Mouse (Mus musculus): ENCODE measurements at regions not wholly inside any gene's neighbourhood (a gene's known extent, or its start where the extent isn't known, plus 50 kb on each side); places are given as distances from the start of the nearest gene placed in this dataset.
"Not testable (repeated sequence)": the region's sequence is repeated elsewhere in the genome, so short reads cannot be mapped to it uniquely, and the experiment has no call there.

DNA sequence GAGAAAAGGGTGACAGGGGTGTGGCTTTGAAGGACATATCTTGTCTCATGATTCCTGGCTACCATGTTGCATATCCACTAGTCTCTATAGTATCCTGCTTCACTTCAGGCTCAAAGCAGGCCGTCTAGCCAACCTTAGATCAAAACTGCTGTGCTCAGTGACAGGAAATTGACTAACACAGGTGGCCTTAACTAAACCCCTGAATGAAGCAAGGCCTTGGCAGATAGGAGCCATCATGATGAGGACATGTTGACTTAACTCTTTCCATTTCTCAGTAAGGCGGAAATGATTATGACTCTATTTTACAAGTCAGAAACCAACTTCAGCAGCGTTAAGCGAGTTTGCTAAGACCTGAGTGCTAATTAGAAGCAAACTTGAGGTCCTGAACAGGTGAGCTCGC is 143.2 kb upstream of the Hes1 start:
- ATAC-seq: no peak

DNA sequence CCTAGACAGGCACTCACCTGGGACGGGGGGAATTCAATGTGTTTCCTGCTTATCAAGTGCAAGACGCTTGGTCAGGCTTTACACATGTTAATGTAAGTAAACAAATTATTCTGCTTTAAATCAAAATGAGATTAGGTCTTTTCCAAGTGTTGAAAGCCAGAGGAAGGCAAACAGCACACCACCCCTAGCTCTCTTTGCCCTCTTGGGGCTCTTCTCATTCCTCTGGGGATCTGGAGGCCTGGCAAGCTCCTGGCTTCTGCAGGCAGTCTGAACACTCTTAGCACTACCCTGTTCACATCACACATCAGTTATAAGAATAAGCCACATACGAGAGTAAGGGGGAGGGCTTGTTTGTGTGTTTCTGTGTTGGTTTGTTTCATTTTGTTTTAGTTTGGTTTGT is 142.8 kb upstream of the Hes1 start:
- no peak for ATAC-seq

DNA sequence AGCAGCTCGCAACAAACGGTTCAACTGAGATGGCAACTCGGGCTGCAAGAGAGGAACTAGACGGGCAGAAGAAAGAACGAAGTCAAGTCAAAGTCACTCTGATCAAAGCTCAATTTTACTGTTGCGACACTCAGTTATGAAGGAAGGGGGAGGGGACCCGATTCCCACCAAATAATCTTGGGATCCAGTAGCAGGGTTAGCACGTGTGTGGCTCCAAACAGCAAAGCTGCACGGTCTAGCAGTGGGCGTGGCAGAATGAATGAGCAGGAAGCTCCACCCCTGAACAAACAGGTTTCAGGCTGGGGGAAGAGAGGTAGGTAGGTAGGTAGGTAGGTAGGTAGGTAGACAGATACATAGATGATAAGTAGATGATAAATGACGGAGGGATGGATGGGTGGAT is 136.9 kb upstream of the Hes1 start:
- not testable (repeated sequence) for ATAC-seq

DNA sequence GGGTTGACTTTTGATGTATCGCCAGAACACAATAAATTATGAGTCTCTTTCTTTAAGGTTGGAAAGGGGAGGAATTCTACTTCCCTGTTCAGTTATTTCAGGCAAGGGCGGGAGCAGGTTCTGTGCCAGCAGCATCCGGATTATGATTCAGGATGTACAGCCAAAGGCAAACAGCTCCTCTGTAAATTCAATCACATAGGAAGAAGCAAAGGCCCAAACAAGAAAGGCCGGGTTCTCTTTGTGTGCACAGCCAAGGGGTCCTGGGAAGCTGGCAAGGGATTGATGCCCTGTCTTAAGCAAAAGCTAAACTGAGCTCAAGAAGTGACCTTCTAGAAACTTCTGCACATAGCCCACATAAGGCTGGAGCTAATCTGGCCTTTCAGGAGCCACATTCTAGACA is 135.9 kb upstream of the Hes1 start:
- no peak for ATAC-seq

DNA sequence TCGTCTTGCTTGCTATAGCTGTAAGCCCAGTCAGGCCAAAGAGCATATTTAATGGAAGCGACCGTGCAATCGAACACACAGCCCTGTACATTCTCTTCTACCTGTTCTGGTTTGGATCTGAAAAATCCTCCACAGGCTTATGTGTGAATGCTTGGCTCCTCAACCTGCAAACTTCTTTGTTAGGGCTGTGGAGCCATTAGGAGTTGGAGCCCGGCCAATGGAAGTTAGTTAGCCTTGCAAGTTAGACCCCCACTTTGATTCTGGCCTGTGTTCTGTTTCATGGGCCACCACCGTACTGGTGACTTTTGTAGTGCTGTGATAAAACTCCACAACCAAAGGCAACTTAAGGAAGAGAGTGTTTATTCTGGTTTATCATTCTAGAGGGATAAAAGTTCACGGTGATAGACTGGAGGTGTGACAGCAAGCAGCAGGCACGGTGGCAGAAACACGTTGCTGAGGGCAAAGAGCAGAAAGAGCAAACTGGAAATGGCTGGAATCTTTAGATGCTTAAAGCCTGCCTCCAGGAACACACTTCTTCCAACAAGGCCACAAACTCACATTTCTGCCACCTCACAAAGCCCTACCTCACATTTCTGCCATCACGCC is 132.3 kb upstream of the Hes1 start:
- no peak for ATAC-seq

DNA sequence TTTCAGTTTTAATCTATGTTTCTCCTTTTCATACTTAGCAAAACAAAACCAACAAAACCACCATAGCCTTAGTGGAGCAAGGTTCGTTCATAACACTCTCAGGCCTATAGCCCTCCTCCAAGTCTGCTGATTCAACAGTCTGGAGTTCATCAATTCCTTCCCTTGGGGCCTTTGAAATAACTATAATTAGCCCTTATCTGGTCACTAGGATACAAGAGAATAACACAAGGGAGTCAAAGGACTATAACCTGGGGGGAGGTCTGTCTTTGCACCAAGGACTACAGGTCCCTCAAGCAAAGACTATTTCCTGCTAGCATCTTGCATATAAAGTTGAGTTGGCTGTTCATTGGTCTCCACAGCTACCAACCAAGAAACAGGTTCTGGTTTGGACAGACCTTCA is 129.5 kb upstream of the Hes1 start:
- ATAC-seq: no peak

DNA sequence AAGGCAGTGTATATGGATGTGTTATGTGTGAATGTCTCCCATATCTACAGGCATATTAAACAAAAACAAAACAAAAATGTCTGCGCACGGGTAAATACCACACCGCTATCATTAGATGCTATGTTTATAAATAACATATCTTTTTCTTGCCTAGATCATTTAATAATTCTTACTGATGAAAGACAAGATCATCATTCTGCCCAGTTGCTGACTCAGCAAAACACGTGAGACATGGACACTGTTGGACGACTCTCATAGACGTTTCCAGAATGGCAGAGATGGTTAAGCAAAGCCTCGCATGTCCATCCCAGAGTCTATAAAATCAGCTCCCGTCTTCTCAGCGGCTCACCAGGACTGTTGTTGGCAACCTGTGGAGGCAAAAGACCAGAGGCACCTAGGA is 125.5 kb upstream of the Hes1 start:
- ATAC-seq: no peak

DNA sequence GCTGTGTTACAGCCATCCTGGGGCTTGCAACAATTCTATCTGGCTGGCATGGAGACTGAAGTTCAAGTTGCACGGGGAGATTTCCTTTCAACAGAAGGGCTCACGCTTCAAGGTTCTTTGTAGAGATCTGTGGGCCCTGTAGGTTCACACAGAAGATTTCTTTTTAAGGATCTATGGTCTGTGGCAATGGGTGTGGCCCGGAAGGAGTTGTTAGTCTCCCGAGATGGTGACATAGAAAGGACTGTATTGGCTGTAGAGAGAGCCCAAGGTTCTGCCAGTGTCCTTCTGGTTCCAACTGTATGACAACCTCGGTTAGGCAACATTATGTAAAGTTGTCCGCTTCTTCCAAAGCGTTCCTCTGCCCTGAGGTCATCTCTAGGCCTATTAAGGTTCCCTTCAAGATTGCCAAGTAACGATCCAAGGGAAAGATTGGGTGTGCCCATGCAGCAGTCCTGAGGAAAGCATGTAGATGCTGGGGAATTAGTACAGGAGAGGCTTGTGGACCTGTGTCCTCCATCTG is 124.8 kb upstream of the Hes1 start:
- no peak for ATAC-seq

DNA sequence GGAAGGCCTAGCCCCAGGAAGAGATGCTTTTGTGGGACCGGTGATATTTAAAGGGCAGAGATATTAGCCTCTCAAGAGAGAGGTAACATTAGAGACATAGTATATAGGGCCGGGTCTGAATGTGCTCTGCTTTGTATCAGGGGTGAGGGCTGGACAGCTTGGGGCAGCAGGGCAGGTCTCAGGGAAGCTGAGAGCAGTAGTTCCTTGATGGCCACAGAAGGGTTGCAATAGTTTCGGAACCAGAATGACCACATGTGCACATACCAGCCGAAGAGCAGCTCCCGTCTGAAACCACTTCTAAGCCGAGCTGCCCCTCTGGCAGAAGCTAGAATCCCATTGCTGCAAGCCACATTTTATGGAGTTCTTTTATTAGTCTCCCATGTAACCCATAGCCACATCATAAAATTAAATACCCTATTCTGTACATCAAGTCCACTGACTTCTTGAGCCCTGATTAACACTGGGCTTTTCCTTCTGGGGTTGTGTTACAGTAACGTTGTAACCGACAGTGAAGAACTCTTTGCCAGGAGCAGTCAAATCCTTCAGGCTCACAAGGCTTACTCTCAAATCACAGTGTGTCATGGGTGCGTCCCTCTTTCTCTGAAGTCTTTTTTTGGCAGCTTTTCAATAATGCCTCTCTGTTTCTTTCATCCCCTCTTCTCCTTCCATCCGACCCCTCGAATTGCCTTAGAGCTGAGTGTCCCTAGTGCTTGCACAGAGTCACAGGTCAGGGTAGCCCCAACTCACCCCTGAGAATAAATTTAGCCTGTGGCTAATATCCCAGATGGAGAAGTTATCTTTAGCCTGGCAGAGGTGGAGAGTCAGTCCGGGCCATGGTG is 124.1 kb upstream of the Hes1 start:
- no peak for ATAC-seq

DNA sequence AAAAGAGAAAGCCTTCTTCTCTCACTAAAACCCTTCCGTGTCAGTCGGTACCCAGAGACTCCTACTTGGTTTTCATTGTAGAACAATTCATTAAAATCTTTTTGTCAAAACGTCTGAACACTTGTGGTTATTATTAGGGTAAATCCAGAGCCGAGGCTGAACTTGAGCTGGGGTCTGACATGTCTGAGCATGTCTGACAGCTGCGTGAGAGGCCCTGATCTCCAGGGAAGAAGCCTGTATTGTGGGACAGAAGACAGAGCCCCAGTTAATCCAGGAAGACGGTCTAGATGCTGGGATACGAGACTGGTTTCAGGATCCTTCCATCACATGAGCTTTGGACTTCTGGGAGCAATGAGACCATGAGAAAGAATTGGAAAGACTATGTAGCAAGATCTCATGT is 122.1 kb upstream of the Hes1 start:
- ATAC-seq: no peak

DNA sequence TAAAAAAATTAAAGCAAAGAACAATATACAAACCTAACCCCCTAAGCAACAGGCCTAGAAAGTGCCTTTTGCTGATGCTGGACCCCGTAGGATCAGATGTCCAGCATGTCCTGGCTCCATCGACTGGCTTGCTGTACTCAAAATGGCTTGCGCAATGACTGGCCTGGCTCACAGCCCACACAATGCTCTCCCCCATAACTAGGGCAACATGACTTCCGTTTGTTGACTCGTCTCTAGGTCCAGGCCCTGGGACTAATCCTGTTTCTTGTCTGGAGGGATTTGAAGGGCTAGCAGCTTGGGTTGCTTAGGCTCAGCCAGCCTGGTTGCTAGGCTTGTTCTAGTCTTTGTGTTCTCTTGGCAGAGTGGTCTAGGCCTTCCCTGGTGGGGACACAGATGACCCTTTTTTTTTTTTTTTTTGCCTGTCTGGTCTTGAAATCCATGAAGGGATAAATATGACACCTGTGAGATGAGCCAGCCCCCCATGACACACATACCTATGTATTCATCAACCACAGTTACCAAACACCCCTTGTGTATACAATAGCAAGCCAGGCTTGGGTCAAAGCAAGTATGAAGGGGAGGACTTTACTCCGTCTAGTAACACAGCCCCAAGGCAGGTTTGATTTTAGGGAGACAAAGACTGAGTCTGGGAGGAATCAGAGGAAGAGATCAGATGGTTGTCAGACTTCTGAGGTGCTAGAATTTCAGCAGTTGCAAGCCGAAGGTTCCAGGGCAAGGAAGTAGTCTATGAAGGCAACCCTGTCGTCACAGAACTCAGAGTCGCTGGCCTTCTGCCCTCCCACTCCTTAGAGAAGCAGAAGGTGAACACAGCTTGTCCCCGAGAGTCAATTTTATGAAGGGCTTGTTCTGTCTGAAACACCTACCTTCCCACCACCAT is 120.0 kb upstream of the Hes1 start:
- ATAC-seq: no peak

DNA sequence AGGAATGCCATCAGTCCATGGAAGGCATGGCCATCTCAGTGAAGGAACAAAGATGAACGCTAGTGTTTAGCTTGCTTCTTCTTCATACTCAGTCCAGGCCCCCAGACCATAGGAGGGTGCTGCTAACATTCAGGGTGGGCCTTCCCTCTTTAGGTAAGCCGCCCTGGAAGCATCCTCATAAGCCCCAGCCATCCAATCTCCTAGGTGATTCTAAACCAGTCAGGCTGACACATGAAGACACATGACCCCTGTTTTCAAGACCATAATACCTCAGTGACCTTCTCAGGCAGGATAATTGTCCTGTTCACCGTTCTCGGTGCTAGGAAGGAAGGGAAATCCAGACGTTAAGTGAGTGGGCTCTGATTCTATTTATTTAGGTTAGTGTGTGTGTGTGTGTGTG is 119.2 kb upstream of the Hes1 start:
- ATAC-seq: no peak

DNA sequence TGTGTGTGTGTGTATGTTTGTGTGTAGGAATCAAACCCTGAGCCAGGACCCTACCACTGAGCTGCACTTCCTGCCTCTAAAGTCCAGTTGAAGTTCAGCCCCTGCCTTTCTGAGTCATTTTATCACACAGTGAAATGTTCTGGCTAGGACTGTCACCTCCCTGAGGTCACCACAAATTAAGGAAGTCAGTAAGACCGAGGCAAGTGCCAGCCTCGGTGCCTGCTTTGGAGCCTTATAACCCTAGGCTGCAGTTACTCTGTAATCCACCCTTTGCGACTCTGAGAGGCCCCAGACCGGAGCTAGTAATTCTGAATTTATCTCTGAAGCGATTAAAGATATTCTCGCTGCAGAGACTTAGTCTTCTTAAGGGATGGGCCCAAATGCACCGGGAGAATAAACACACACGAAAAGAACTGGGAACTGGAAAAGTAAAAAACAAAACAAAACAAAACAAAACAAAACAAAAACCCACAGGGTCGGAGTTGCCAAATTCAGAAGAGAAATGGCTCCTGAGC is 118.8 kb upstream of the Hes1 start:
- ATAC-seq: no peak

DNA sequence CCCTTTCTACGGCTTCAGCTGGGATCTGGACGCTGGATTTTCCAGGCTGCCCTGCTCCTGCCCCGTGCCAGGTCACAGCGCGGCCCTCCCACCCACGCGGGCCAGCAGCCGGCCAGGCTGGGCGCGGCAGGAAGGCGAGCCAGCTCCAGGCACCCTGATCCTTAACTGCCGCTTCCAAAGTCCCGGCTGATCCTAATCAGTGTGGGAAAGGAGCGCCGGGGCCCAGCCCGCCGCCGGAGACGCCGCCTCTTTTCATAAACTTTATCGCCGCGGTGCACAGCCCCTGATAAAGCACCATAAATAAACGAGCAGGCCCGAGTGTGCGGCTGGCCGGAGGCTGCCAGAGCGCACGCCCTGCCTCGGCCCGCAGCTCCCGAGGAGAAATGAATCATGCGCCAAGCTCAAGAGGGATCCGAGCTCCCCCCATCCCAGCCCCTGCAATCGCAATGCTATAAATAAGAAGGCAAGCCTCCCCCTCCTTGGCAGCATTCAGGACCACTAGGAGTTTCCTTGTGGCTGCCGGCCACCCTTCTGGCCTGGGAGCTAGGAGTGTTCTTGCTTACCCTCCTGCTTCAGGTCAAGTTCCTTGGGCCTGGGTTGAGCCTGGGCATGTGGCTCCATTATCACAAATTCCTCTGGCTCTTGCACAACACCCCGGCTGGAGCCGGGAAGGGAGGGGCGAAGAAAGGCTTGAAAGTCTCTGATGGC is 118.1 kb upstream of the Hes1 start:
- no peak for ATAC-seq

DNA sequence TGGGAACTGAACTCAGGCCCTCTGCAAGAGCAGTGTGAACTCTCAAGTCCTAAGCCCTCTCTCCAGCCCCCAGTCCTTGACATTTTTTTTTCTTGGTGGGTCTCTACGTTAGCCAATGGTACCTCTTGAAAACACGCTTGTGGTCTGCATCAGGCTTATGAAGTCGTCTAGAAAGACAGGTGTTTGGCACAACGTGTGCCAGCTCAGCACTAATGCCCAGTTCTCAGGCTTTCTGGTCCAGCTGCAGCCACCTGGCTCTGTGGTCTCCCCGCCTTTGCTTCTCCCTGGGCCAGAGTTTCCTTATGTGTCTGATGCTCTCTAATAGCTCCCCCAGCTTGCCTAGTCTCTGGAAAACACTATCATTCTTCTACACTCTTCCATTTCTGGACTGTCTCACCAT is 117.2 kb upstream of the Hes1 start:
- no peak for ATAC-seq

DNA sequence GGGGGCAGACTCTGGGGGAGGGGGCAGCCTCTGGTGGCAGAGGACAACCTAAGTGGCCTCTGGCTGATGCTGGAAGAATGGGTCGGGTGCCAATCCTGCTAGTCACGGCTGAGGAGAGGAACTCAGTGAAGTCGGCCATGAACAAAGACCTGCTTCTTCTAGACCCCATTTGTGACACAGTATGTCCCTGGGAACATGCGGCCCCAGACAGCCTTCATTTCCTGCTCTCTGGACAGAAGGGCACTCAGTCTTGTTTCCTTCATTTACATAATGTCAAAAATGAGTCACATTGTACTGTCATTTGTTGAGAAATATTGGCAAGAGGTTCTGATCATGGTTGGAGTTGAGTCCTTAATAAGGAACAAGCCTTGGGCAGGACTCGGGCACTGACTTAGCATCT is 116.5 kb upstream of the Hes1 start:
- ATAC-seq: no peak

DNA sequence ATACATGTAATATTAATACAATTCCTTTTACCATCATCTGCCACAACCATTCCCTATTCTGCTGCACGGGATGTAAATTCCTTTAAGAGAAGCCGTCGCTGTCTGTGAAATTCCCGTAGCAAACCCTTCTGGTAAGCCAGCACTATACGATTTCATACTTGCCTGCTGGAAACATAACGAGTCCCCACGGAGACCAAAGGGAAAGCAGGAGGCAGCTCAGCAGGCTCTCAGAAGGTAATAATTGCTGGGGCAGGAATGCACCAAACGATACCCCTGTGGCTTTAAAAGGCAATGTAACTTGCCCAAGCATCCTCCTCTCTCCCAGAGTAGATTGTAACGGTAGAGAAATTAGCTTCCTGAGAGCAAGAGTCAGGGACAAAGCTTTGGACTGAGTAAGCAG is 114.0 kb upstream of the Hes1 start:
- ATAC-seq: no peak

DNA sequence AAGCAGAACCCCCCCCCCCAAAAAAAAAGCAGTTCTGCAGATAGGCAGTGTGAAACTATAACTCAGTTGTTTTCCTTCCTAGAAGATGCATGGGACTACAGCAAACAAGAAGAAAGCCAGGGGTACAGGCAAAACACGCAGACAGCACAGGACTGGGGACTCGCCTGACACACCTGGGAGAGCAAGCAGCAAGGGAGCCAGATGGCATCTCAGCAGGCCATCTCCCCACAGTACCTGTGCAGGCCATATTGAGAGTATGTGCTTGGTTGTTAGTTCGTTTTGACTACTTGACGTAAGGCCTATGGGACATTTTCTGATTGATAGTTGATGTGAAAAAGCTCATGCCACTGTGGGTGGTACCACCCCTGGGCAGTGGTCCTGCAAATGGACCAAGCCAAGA is 113.4 kb upstream of the Hes1 start:
- no peak for ATAC-seq

DNA sequence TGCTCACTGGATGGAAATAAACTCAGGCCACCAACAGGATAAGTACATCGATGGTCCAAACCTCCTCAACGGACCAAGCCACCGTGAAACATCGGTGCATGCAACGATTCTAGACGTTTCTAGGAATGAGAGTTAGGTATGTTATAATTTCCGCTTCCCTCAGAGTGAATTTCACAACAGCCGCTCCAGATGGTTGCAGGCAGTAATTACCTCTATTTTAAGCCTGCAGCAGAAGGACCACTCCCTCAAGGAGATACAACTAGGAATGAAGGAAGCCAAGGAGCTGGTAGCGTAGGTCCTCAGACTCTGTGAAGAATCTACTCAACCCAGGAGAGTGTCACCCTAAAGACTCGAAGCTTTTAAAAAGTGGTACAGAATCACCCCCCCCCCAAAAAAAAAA is 109.5 kb upstream of the Hes1 start:
- no peak for ATAC-seq

DNA sequence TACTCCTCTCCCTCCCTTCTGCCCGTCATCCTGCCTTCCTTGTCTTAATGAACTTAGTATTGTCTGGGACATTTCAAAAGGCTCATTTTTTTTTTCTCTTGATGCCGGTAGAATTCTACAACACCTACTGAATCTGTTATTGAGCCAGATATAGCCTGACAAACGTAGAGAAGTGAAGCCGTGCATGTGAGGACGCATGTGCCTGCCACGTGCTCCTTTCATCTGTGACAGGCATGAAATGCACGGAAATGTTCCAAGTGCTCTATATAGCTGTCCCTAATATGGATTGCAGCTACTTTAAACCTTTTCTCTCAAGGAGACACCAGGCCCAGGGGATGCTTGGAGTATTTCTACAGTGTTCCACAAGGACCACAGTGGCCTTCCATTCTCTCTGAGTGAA is 107.3 kb upstream of the Hes1 start:
- ATAC-seq: no peak

DNA sequence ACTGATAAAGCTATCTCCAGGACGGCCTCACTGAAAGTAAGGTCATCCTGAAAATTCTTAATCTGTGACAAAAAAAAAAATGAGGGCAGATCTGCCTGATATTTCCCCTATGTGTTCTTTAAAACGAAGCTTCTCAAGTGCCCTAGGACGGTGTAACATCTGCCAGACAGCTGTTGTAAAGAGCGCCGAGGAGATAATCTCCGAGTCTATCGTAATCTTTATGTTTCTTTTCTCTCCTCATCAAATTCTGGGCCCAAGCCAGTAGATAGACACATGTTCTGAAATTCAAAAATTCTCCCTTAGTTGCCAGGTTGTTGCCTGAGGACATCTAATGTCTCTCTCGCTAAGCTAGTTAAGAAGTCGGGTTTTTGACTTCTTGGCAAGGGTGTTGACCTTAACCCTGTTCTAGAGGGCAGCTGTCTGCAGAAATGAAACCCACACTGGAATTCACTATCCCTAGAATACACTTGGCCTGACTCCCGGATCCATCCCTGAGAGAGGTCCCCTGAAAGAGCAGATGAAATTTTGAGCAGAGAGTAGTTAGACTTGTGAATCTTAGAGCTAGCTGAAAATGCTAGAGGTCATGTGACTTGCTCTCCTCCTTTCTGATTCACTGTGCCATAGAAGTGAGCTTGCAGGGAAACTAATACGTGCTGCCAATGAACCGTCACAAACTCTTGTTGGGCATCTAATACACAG is 104.1 kb upstream of the Hes1 start:
- ATAC-seq: no peak

DNA sequence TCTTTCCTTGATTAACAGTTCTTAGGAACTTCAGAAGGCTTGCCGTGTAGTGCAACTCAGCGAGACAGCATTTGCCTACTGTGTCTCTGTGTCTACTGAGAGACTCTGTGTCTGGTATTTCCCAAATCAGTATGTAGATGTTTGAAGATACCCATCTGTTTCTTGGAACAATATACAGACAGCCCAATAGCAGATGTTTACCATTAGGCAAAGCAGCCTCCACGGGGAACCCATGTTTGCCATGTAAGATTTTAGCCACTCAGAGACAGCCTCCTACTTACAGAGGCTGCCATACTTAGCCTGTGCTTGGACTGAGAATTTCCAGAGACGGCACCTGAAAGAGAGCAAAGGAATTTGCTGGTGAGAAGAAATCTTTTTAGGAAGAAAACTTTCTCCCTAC is 100.9 kb upstream of the Hes1 start:
- no peak for ATAC-seq
